Mouse (Mus musculus) lung, embryonic 16.5 days (tissue): ENCODE results near the gene Col27a1. TPM values are rescaled to one million over a fixed set of nuclear protein-coding genes. Genes with fewer than 3 reads are reported as not detected.
A peak's percentile ranks its signal among the peaks of the same experiment; 100 is the strongest.

Experiments
- ATAC-seq: fragments of 200-750 bp; cut with Nextera tagmentation; 2 replicates; pipeline ENCODE4 v1.8.0; 2017; ENCODE audit warnings: low read depth, mild to moderate bottlenecking, moderate library complexity
- H3K27ac ChIP-seq: fragments of 300-500 bp; sonication (generic); 2 replicates; pipeline ENCODE4 v1.5.1; 2014; ENCODE audit warnings: mild to moderate bottlenecking, control low read depth, low read length
- H3K27me3 ChIP-seq: fragments of 300-500 bp; sonication (generic); 2 replicates; pipeline ENCODE4 v1.6.1; 2014; ENCODE audit warnings: low read depth, low read length, mixed read lengths; ENCODE audit not compliant: control insufficient read depth, insufficient read depth
- H3K36me3 ChIP-seq: fragments of 300-500 bp; sonication (generic); 2 replicates; pipeline ENCODE4 v1.6.1; 2014; ENCODE audit warnings: low read length; ENCODE audit not compliant: control insufficient read depth, insufficient read depth
- H3K4me1 ChIP-seq: fragments of 300-500 bp; sonication (generic); replicated peaks from 2 replicates; pipeline ENCODE4 v1.6.1; 2014; ENCODE audit warnings: low read length, mixed read lengths; ENCODE audit not compliant: control insufficient read depth, insufficient read depth
- H3K4me2 ChIP-seq: fragments of 300-500 bp; sonication (generic); 2 replicates; pipeline ENCODE4 v1.6.1; 2014; ENCODE audit warnings: low read depth, low read length, control low read depth
- H3K4me3 ChIP-seq: fragments of 300-500 bp; sonication (generic); 2 replicates; pipeline ENCODE4 v1.5.1; 2014; ENCODE audit warnings: mild to moderate bottlenecking, low read length, control low read depth
- H3K9ac ChIP-seq: fragments of 300-500 bp; sonication (generic); 2 replicates; pipeline ENCODE4 v1.6.1; 2014; ENCODE audit warnings: low read length, control low read depth
- H3K9me3 ChIP-seq: fragments of 300-500 bp; sonication (generic); 2 replicates; pipeline ENCODE4 v1.6.1; 2016; ENCODE audit warnings: low read length; ENCODE audit not compliant: control insufficient read depth
- WGBS: fragments of 180-500 bp; shearing (Covaris S2); extraction: QIAGEN DNeasy Blood & Tissue Kit; methylation state at CpG from one replicate; pipeline ENCODE4 v1.1.7; 2014; 5-methylcytosine and 5-hydroxymethylcytosine counted together
- polyA plus RNA-seq: library from polyadenylated mRNA; unstranded; fragments of >200 nt; fragmentation: Nextera tagmentation; extraction: Ambion mirVana; gene quantifications from 2 replicates; pipeline ENCODE4 v1.2.1, GENCODE M21; 2015

The Col27a1 gene
- polyA plus RNA-seq, 1 experiment from 2014 or later, result 16.4 TPM

- 0 out of 2 replicates have a peak, but pooled peaks have one; percentile 24 for ATAC-seq
- H3K27ac ChIP-seq, result no peak overlapping the region
Observed at GRCm38 (mm10) chr4:63262941-63263340, 49.1 kb downstream of the Col27a1 start.

GRCm38 (mm10) chr4:63266276-63266675 lies 52.5 kb downstream of the Col27a1 start:
- Histone ChIP-seq H3K36me3 (peaks cover 10% of the 10 kb centered on the region), H3K27me3 (no peaks in the 10 kb centered on the region), H3K27ac (no peak overlapping the region), H3K4me3 (no peak overlapping the region), H3K9me3 (no peaks in the 10 kb centered on the region), H3K4me1 (no peaks in the 10 kb centered on the region), H3K9ac (no peak overlapping the region), H3K4me2 (no peak overlapping the region)
- no peak for ATAC-seq
- 88% methylated on average over 6 of the region's 6 CpGs for WGBS

More at GRCm38 (mm10) chr4:63262941-63263340, 49.1 kb downstream of the Col27a1 start:
- Histone ChIP-seq H3K27me3 (no peaks in the 10 kb centered on the region), H3K4me1 (no peaks in the 10 kb centered on the region), H3K9ac (no peak overlapping the region), H3K9me3 (no peaks in the 10 kb centered on the region), H3K36me3 (peaks cover 13% of the 10 kb centered on the region; the same call in 1 of the 2 replicates), H3K4me3 (no peak overlapping the region), H3K4me2 (no peak overlapping the region)
- WGBS, result 83% methylated on average over 1 of the region's 1 CpGs

GRCm38 (mm10) chr4:63267121-63267520 lies 53.3 kb downstream of the Col27a1 start:
- Histone ChIP-seq H3K27ac (no peak overlapping the region), H3K9me3 (no peaks in the 10 kb centered on the region), H3K36me3 (peaks cover 11% of the 10 kb centered on the region), H3K27me3 (no peaks in the 10 kb centered on the region), H3K4me2 (no peak overlapping the region), H3K4me1 (no peaks in the 10 kb centered on the region), H3K4me3 (no peak overlapping the region), H3K9ac (no peak overlapping the region)
- WGBS, result 92% methylated on average over 4 of the region's 4 CpGs
- ATAC-seq, result no peak

- peaks cover 13% of the 10 kb centered on the region for H3K36me3 ChIP-seq
- WGBS, result 48% methylated on average over 1 of the region's 1 CpGs
Observed at GRCm38 (mm10) chr4:63267586-63267985, 53.8 kb downstream of the Col27a1 start.

GRCm38 (mm10) chr4:63268777-63269176 lies 55.0 kb downstream of the Col27a1 start:
- no peak for ATAC-seq
- WGBS, result 59% methylated on average over 4 of the region's 4 CpGs

More at GRCm38 (mm10) chr4:63267586-63267985, 53.8 kb downstream of the Col27a1 start:
- Histone ChIP-seq H3K9ac (no peak overlapping the region), H3K4me3 (no peak overlapping the region), H3K4me1 (no peaks in the 10 kb centered on the region), H3K4me2 (no peak overlapping the region), H3K9me3 (no peaks in the 10 kb centered on the region), H3K27ac (no peak overlapping the region), H3K27me3 (no peaks in the 10 kb centered on the region)
- no peak for ATAC-seq

GRCm38 (mm10) chr4:63274516-63274915 lies 60.7 kb downstream of the Col27a1 start:
- H3K27ac ChIP-seq, result no peak overlapping the region; the same call in 1 of the 2 replicates
- H3K4me2 ChIP-seq, result no peak overlapping the region
- no peak for ATAC-seq
- H3K4me1 ChIP-seq, result no peaks in the 10 kb centered on the region; the same call in 1 of the 2 replicates
- 55% methylated on average over 1 of the region's 1 CpGs for WGBS
- H3K36me3 ChIP-seq, result peaks cover 5% of the 10 kb centered on the region
- no peaks in the 10 kb centered on the region for H3K9me3 ChIP-seq
- H3K27me3 ChIP-seq, result no peaks in the 10 kb centered on the region
- H3K4me3 ChIP-seq, result no peak overlapping the region
- H3K9ac ChIP-seq, result no peak overlapping the region

More at GRCm38 (mm10) chr4:63268777-63269176, 55.0 kb downstream of the Col27a1 start:
- no peak overlapping the region for H3K9ac ChIP-seq
- H3K9me3 ChIP-seq, result no peaks in the 10 kb centered on the region
- H3K27me3 ChIP-seq, result no peaks in the 10 kb centered on the region
- H3K4me2 ChIP-seq, result no peak overlapping the region
- peaks cover 12% of the 10 kb centered on the region for H3K36me3 ChIP-seq
- no peak overlapping the region for H3K4me3 ChIP-seq
- no peak overlapping the region for H3K27ac ChIP-seq
- no peaks in the 10 kb centered on the region for H3K4me1 ChIP-seq

- Histone ChIP-seq H3K36me3 (peaks cover 5% of the 10 kb centered on the region), H3K27ac (peak overlapping the region; percentile 25), H3K27me3 (no peaks in the 10 kb centered on the region), H3K9me3 (no peaks in the 10 kb centered on the region), H3K4me3 (no peak overlapping the region), H3K9ac (no peak overlapping the region), H3K4me1 (no peaks in the 10 kb centered on the region; the same call in 1 of the 2 replicates), H3K4me2 (no peak overlapping the region)
- WGBS, result 47% methylated on average over 8 of the region's 8 CpGs
- peak; percentile 79 for ATAC-seq
Observed at GRCm38 (mm10) chr4:63275251-63275650, 61.4 kb downstream of the Col27a1 start.

GRCm38 (mm10) chr4:63276571-63276970 lies 62.8 kb downstream of the Col27a1 start:
- Histone ChIP-seq H3K27me3 (no peaks in the 10 kb centered on the region), H3K36me3 (peaks cover 9% of the 10 kb centered on the region), H3K4me2 (no peak overlapping the region), H3K27ac (no peak overlapping the region), H3K4me3 (no peak overlapping the region), H3K4me1 (no peaks in the 10 kb centered on the region; the same call in 1 of the 2 replicates), H3K9me3 (no peaks in the 10 kb centered on the region), H3K9ac (no peak overlapping the region)
- no peak for ATAC-seq
- 92% methylated on average over 1 of the region's 1 CpGs for WGBS

GRCm38 (mm10) chr4:63278821-63279220 lies 65.0 kb downstream of the Col27a1 start:
- H3K4me1 ChIP-seq, result no peaks in the 10 kb centered on the region; the same call in 1 of the 2 replicates
- H3K4me3 ChIP-seq, result no peak overlapping the region
- 67% methylated on average over 7 of the region's 7 CpGs for WGBS
- H3K4me2 ChIP-seq, result no peak overlapping the region
- H3K9me3 ChIP-seq, result no peaks in the 10 kb centered on the region
- H3K27ac ChIP-seq, result no peak overlapping the region
- peaks cover 11% of the 10 kb centered on the region; the same call in 1 of the 2 replicates for H3K36me3 ChIP-seq
- peak; percentile 24; the same call in 1 of the 2 replicates for ATAC-seq
- no peak overlapping the region for H3K9ac ChIP-seq
- H3K27me3 ChIP-seq, result no peaks in the 10 kb centered on the region
